Mouse (Mus musculus) spleen, postnatal 4 days (tissue): ENCODE measurements around the gene Moxd1.
"Not testable (repeated sequence)": the region's sequence is repeated elsewhere in the genome, so short reads cannot be mapped to it uniquely, and the experiment has no call there.

Source experiments
- DNase-seq, 2 experiments: peaks; one replicate each; pipeline ENCODE4 v3.0.0; 2022; ENCODE audit warnings: low spot score in 2 of 2

The Moxd1 gene

GRCm38 (mm10) chr10:24271077-24271637, 47.8 kb downstream of the Moxd1 start:
- no peak for DNase-seq

DNA sequence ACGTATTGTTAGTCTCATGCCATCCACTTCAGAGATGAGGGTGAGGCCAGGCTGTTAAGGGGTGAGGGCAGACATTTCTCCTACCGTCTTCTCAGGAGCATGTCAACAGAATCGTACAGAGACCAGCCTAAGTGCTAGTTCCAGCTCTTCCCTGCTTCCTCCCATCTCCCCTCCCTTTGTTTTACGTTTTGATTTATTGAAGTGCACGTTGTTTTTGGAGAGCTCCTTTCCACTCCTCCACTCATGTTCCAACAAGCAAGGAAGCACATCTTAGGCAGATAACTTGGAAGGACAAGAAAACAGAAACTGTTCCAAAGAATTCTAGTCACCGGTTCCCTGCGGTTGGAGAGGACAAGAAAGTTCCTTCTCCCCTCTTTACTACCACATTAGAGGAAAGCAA, 52.9 kb downstream of the Moxd1 start:
- DNase-seq: no peak

- no peak for DNase-seq
These were observed 59.3 kb downstream of the Moxd1 start for GRCm38 (mm10) chr10:24282650-24283049.

DNA sequence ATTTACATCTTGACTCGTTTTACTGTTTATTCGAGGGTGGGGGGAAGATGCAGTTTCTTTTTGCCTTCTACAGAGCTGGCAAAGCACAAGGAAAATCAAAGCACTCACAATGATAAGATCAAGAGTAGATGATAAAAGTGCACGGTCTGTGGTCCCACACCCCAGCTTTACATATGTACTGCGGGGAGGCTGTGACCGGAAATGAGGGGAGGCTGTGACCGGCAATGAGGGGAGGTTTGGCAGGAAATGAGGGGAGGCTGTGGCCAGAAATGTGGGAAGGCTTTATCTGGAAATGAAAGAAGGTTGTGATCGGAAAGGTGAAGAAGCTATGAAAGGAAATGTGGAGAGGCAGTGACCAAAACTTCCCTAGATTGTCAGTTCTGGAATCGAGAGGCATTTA, 68.3 kb downstream of the Moxd1 start:
- no peak for DNase-seq

DNA sequence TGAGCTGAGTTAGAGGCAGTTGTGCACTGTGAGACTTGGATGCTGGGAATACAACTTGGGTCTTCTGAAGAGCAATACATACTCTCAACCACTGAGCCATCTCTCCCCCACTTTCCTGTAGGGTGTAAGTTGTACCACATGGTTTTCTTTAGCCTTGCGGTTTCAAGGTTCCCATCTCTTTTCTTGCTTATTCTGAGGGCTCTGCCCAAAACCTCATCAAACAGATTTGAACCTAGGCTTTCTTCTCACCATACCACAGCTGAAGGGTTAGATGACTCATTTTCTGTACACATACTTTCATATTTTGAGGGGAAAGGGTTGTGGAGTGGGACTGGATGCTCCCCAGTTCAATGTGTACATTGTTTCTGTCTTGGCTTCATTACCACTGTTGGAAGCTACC, 69.4 kb downstream of the Moxd1 start:
- DNase-seq: no peak

DNA sequence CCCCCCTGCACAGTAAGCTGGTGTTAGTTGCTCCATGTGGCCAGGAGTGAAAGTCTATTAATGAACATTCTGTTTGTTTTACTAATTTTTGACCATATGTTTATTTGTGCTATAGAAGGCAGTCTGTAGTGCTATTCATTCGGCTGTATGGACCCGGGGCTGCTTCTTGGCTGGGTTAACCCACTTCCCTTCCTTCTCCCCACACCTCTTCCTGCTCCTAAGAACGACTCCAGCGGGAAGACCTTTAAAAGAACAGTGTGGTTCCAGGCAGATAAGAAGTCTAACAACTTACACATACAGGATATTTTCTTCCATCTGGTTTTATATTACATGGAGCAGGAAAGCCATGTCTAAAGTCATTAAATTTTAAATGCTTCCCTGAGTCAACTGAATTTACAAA, 73.3 kb downstream of the Moxd1 start:
- DNase-seq: no peak

DNA sequence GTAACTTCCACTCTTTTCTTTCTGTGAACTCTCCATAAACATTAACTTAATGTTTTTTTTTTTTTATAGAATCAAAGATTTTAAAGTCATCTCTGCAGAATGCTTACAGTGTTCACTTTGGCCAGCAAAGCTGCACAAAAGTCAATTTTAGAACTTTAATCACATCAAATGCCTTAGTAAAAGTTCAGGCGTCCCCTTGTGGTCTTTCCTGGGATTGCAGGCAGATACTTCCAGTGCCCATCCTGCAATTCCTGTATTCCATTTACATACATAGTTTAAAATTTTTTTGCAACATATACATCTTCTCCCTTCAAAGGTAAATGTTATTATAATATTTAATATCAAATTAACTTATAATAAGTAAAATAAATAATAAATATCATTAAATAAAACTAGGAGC, 74.5 kb downstream of the Moxd1 start:
- DNase-seq: no peak

- DNase-seq: peak; percentile 26 to 69
These were observed 75.2 kb downstream of the Moxd1 start for GRCm38 (mm10) chr10:24298260-24299244.

- DNase-seq: peak; percentile 36 to 67
These were observed 88.9 kb downstream of the Moxd1 start for GRCm38 (mm10) chr10:24312191-24312611.

- no peak for DNase-seq
These were observed 94.0 kb downstream of the Moxd1 start for GRCm38 (mm10) chr10:24317126-24317836.

DNA sequence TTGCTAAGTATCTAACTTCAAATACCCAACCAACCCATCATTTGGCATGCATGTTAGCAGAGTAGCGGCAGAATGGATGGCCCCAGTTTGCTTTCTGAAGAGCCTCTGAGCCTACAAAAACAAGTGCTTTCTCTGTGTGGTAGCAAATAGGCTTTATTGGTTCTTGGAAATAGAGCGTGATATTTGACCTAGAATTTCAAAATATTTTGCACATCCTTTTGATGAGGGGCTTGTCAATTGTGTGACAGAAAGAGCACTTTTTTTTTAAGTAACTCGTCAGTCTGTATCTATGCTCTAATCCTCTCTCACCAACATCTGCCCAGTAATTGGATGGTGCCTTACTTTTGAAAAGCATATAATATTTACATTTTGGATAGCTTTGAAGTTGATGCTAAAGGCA, 97.0 kb downstream of the Moxd1 start:
- no peak for DNase-seq

GRCm38 (mm10) chr10:24323066-24323465, 99.7 kb downstream of the Moxd1 start:
- no peak for DNase-seq

DNA sequence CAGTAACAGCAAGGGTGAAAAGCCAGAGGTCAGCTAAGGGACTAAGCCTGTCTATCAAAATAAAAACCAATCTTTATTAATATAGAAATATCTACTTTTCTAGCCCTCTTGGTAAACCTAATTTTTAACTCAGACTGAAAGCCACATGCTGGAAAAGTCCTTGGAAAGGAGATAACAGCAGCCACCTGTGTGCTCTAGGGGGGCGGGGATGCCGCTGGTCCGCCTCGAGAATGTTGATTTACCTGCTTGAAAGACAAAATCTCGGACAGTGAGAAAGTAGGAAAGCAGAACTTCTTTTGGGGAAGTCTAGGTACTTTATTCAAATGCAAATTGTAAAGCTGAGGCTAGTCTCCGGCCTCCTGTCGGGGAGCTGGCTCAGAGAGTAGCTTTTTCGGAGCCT, 103.9 kb downstream of the Moxd1 start:
- not testable (repeated sequence) for DNase-seq

DNA sequence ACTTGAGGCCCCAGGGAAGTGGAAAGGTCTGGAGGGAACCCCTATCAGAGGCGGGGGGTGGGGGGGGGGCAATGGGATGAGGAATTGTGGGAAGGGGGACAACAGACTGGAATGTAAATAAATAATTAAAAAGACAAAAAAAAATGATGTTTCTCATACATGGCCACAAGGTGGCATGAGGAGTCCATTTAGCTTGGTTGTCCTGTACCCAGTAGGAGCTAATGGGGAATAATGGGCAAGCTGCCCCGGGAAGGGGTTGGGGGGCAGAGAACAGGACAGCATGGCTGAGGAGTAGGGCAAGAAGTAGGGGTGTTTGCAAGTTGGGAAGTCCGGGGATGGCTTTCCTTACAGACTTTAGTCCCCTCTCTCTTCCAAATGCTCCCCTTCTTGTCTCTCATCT, 109.5 kb downstream of the Moxd1 start:
- no peak for DNase-seq

DNA sequence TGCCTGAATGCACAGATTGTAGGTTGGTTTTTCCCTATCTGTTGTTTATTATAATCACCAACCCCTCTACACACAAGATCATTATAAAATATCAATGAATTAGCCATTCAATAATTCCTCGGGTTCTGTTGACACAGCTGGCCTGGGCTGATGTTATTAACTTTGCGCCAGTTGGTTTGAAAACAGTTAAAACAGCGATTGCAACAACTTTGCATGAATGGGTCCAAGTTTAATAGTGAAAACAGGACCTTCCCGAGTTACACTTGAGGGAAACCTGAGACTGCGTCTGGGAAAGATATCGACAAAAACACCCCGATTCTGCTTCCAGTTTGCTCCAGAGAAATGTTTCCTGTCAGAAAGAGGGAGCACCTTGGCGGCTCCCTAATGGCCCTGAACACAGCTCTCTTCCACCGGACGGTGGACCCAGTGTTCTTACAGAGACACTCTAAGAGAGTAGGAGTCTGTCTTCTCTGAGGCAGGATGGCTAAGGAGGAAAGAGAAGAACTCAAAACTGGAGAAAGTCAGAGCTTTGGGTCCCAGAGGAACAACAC, 116.4 kb downstream of the Moxd1 start:
- DNase-seq: no peak

GRCm38 (mm10) chr10:24340551-24341213, 117.4 kb downstream of the Moxd1 start:
- DNase-seq: no peak

DNA sequence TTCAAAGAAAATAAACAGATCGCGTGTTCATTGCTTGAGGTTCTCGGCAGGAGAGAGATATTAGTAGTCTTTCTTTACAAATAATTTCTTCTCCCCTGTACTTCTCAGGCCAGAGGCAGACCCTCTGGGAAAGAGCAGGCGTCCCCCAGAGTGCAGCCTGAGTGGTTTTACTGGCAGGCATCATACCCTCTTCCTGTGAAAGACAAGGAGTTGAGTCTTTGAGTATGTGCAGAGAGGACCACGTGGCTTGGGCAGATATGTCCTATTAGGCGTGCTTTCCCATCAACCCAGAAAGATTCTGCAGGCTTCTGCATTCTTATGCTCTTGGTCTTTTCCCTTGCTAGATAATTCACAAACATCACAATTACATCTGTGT, 117.9 kb downstream of the Moxd1 start:
- no peak for DNase-seq

GRCm38 (mm10) chr10:24343068-24343467, 119.8 kb downstream of the Moxd1 start:
- no peak for DNase-seq
